Mouse (Mus musculus) forebrain, embryonic 13.5 days (tissue): ENCODE data around the gene Kcnj9. TPM values are rescaled to one million over a fixed set of nuclear protein-coding genes. Genes with fewer than 3 reads are reported as not detected.

Experiments
- ATAC-seq: fragments of 200-750 bp; cut with Nextera tagmentation; 2 replicates; pipeline ENCODE4 v1.8.0; 2017
- H3K27ac ChIP-seq: fragments of 300-500 bp; sonication (generic); 2 replicates; pipeline ENCODE4 v1.5.1; 2015; ENCODE audit warnings: inconsistent platforms, mild to moderate bottlenecking, moderate library complexity
- H3K27me3 ChIP-seq: fragments of 300-500 bp; sonication (generic); 2 replicates; pipeline ENCODE4 v1.6.1; 2015; ENCODE audit warnings: mild to moderate bottlenecking, inconsistent platforms
- H3K36me3 ChIP-seq: fragments of 300-500 bp; sonication (generic); 2 replicates; pipeline ENCODE4 v1.6.1; 2015; ENCODE audit warnings: mild to moderate bottlenecking, inconsistent platforms; ENCODE audit not compliant: poor library complexity, severe bottlenecking
- H3K4me1 ChIP-seq: fragments of 300-500 bp; sonication (generic); 2 replicates; pipeline ENCODE4 v1.6.1; 2015; ENCODE audit warnings: inconsistent platforms
- H3K4me2 ChIP-seq: fragments of 300-500 bp; sonication (generic); 2 replicates; pipeline ENCODE4 v1.6.1; 2015; ENCODE audit warnings: inconsistent platforms, mild to moderate bottlenecking, moderate library complexity
- H3K4me3 ChIP-seq: fragments of 300-500 bp; sonication (generic); 2 replicates; pipeline ENCODE4 v1.5.1; 2015; ENCODE audit warnings: mild to moderate bottlenecking, inconsistent platforms
- H3K9ac ChIP-seq: fragments of 300-500 bp; sonication (generic); 2 replicates; pipeline ENCODE4 v1.6.1; 2015; ENCODE audit warnings: mild to moderate bottlenecking, inconsistent platforms
- H3K9me3 ChIP-seq: fragments of 300-500 bp; sonication (generic); replicated peaks from 2 replicates; pipeline ENCODE4 v1.6.1; 2016; ENCODE audit warnings: inconsistent platforms
- WGBS: fragments of 180-500 bp; shearing (Covaris S2); methylation state at CpG from one replicate; pipeline ENCODE4 v1.1.7; 2015; 5-methylcytosine and 5-hydroxymethylcytosine counted together
- polyA plus RNA-seq: library from polyadenylated mRNA; unstranded; fragments of >200 nt; fragmentation: Nextera tagmentation; extraction: Ambion mirVana; gene quantifications from 2 replicates; pipeline ENCODE4 v1.2.1, GENCODE M21; 2015

The Kcnj9 gene
- polyA plus RNA-seq, 1 experiment from 2014 or later = 1.8 TPM

DNA sequence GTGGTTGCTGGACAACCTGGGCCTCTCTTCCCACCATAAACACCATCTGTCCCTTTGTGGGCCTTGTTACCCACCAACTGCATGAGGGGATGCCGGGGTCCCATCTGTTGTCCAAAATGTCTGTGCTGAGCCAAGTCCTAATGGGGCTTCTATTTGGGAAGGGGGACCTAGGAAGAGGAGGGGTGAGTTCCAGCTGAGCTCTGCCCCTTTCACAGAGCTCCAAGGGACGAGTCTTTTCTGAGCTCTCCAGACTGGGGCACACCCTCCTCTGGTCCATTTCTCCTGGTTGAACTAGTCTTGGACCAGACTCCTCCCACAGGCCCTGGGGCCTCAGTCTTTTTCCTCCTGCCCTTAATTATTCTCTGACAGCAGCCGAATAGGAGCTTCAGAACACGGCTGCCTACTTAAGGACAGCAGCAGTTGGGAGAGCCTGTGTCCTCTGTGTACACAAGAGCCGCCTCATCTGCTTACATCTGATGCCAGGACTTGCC is 9.2 kb downstream of the Kcnj9 start:
- Histone ChIP-seq H3K27me3 (no peaks in the 10 kb centered on the region), H3K4me1 (peaks cover 87% of the 10 kb centered on the region), H3K4me3 (no peak overlapping the region), H3K27ac (peak overlapping the region; percentile 89), H3K36me3 (peaks cover 68% of the 10 kb centered on the region), H3K9ac (no peak overlapping the region), H3K4me2 (no peak overlapping the region), H3K9me3 (no peaks in the 10 kb centered on the region)
- ATAC-seq = peak; percentile 64
- 17% methylated on average over 5 of the region's 5 CpGs for WGBS

DNA sequence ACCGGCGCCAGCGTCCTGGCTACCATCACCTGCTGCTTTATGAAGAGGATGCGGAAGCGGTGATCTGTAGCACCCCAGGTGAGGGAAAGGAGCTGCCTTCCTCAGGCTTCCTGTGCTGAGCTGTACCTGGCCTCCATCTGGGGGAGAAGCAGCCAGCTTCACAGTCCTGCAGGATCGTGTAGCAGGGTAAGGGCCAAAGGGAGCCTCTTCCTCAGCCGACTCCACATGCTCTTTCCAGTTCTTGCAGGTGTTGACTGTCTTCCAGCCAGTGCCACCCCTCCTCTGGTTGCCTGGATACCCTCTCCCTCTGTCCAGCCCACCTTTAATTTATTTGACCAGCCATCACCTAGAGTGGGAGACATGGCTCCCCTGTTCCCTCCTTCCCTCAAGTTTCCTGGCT is 9.8 kb downstream of the Kcnj9 start:
- Histone ChIP-seq H3K4me2 (no peak overlapping the region), H3K4me3 (no peak overlapping the region), H3K9ac (peak overlapping the region; percentile 43; the same call in 1 of the 2 replicates), H3K27ac (peak overlapping the region; percentile 89), H3K9me3 (no peaks in the 10 kb centered on the region), H3K36me3 (peaks cover 68% of the 10 kb centered on the region), H3K4me1 (peaks cover 93% of the 10 kb centered on the region), H3K27me3 (no peaks in the 10 kb centered on the region)
- WGBS = 81% methylated on average over 7 of the region's 7 CpGs
- no peak for ATAC-seq

DNA sequence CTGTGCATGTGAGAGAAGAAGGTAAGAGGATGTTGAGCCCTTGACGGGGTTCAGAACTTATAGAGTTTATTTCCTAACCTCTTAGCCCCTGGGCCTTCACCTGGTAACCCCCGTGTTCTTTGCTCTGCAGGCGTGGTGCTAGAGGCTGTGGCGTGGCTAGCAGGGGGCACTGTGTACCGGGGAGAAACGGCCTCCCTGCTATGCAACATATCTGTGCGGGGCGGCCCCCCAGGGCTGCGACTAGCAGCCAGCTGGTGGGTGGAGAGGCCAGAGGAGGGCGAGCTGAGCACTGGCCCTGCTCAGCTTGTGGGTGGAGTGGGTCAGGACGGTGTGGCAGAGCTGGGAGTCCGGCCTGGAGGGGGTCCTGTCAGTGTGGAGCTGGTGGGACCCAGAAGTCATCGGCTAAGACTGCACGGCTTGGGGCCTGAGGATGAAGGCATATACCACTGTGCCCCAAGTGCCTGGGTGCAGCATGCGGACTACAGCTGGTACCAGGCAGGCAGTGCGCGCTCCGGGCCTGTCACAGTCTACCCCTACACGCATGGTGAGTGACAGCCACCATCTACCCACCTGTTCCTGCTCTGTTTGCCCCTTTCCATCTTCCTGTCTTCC is 10.6 kb downstream of the Kcnj9 start:
- no peaks in the 10 kb centered on the region for H3K9me3 ChIP-seq
- WGBS = 79% methylated on average over 19 of the region's 19 CpGs
- ATAC-seq = no peak
- H3K27me3 ChIP-seq = no peaks in the 10 kb centered on the region
- peak overlapping the region; percentile 18 for H3K4me2 ChIP-seq
- H3K4me1 ChIP-seq = peaks cover 95% of the 10 kb centered on the region
- peak overlapping the region; percentile 89 for H3K27ac ChIP-seq
- peaks cover 68% of the 10 kb centered on the region for H3K36me3 ChIP-seq
- peak overlapping the region; percentile 37; the same call in 1 of the 2 replicates for H3K9ac ChIP-seq
- H3K4me3 ChIP-seq = no peak overlapping the region

DNA sequence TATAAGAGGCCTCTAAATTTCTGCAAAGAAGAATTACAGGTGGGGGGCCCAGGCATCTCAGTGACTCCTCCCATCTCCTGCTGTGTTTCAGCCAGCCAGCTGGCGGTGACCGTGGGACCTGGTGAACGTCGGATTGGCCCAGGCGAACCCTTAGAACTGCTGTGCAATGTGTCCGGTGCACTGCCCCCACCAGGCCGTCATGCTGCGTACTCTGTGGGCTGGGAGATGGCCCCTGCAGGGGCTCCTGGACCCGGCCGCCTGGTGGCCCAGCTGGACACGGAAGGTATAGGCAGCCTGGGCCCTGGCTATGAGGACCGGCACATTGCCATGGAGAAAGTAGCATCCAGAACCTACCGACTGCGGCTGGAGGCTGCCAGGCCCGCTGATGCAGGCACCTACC is 11.2 kb downstream of the Kcnj9 start:
- 59% methylated on average over 15 of the region's 15 CpGs for WGBS
- peaks cover 95% of the 10 kb centered on the region for H3K4me1 ChIP-seq
- peaks cover 68% of the 10 kb centered on the region for H3K36me3 ChIP-seq
- peak overlapping the region; percentile 89 for H3K27ac ChIP-seq
- H3K4me2 ChIP-seq = peak overlapping the region; percentile 18
- ATAC-seq = no peak
- no peaks in the 10 kb centered on the region for H3K9me3 ChIP-seq
- H3K27me3 ChIP-seq = no peaks in the 10 kb centered on the region
- peak overlapping the region; percentile 37; the same call in 1 of the 2 replicates for H3K9ac ChIP-seq
- no peak overlapping the region for H3K4me3 ChIP-seq

DNA sequence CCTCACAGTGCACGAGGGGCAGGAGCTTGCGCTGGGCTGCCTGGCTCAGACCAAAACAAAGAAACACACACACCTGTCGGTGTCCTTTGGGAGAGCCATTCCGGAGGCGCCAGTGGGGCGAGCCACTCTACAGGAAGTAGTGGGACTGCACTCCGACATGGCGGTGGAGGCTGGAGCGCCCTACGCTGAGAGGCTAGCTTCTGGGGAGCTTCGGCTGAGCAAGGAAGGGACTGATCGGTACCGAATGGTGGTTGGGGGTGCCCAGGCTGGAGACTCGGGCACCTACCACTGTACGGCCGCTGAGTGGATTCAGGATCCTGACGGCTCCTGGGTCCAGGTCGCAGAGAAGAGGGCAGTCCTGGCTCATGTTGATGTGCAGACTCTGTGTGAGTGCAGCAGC is 11.7 kb downstream of the Kcnj9 start:
- H3K4me1 ChIP-seq = peaks cover 94% of the 10 kb centered on the region
- no peak overlapping the region for H3K4me3 ChIP-seq
- H3K4me2 ChIP-seq = peak overlapping the region; percentile 18; the same call in 1 of the 2 replicates
- 64% methylated on average over 18 of the region's 18 CpGs for WGBS
- H3K9me3 ChIP-seq = no peaks in the 10 kb centered on the region
- H3K36me3 ChIP-seq = peaks cover 67% of the 10 kb centered on the region
- 0 out of 2 replicates have a peak overlapping the region, but pooled peaks have one; percentile 37 for H3K9ac ChIP-seq
- peak overlapping the region; percentile 89 for H3K27ac ChIP-seq
- no peaks in the 10 kb centered on the region for H3K27me3 ChIP-seq
- no peak for ATAC-seq

DNA sequence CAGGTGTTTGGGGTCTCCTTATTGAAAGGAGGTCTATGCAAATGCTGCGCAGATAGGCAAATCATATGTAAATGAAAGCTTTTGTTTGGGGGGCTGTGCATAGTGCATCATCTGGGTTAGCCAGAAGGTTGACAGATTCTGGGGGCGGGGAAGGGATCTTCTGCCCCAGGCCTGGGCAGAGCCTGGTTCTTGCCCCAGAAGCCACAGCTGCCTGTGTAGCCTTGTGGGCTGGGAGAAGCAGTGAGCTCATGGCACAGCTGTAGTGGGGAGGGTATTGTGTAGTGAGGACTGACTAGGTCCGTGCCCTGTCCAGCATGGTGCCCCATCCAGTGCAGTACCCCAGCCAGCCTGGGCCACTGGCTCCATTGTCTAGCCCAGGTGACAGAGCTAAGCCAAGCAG is 14.2 kb downstream of the Kcnj9 start:
- Histone ChIP-seq H3K4me2 (peak overlapping the region; percentile 83), H3K27me3 (no peaks in the 10 kb centered on the region), H3K4me3 (peak overlapping the region; percentile 68), H3K36me3 (peaks cover 42% of the 10 kb centered on the region), H3K27ac (peak overlapping the region; percentile 94), H3K9ac (peak overlapping the region; percentile 54), H3K4me1 (peaks cover 94% of the 10 kb centered on the region), H3K9me3 (no peaks in the 10 kb centered on the region)
- peak; percentile 45 for ATAC-seq
- WGBS = 25% methylated on average over 3 of the region's 3 CpGs

DNA sequence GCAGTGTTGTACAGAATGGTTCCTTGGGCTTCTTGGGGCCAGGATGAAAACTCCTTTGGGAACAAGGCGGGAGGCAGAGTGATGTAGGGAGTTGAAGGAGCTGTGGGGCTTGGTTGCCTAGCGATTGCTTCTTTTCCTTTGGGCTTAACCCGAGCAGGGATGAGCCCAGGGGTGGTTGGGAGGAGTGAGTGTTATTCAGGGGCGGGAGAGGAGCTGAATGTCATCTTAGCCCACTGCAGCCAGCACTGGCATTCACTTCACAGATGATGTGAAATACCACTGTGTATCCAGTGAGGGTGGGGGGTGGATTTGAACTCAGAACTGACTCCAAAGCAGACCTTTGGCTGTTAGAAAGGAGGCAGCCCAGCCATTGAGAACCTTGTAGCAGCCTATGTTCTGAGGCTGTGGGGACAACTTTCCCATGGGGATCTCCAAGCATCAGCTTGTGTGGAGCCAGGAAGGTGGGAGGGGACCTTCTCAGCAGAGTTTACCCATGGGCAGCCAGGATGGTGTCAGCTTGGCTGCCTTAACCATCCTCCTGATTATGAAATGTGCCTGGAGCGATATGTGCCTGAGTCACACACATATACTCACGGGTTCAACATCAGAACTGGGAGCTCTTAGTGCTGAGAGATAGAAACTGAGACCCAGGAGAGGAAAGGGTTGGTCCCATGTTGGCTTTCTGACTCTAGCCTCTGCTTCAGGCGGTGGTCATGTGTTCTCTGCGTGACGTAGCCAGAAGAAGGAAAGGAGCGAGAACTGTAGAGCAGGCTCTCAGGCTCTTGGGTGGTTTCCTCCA is 15.3 kb downstream of the Kcnj9 start:
- peaks cover 32% of the 10 kb centered on the region for H3K36me3 ChIP-seq
- H3K27ac ChIP-seq = peak overlapping the region; percentile 94
- H3K4me1 ChIP-seq = peaks cover 93% of the 10 kb centered on the region
- 57% methylated on average over 10 of the region's 10 CpGs for WGBS
- H3K9me3 ChIP-seq = no peaks in the 10 kb centered on the region
- no peaks in the 10 kb centered on the region for H3K27me3 ChIP-seq
- no peak for ATAC-seq
- peak overlapping the region; percentile 87 for H3K9ac ChIP-seq
- H3K4me3 ChIP-seq = peak overlapping the region; percentile 68
- H3K4me2 ChIP-seq = peak overlapping the region; percentile 83

DNA sequence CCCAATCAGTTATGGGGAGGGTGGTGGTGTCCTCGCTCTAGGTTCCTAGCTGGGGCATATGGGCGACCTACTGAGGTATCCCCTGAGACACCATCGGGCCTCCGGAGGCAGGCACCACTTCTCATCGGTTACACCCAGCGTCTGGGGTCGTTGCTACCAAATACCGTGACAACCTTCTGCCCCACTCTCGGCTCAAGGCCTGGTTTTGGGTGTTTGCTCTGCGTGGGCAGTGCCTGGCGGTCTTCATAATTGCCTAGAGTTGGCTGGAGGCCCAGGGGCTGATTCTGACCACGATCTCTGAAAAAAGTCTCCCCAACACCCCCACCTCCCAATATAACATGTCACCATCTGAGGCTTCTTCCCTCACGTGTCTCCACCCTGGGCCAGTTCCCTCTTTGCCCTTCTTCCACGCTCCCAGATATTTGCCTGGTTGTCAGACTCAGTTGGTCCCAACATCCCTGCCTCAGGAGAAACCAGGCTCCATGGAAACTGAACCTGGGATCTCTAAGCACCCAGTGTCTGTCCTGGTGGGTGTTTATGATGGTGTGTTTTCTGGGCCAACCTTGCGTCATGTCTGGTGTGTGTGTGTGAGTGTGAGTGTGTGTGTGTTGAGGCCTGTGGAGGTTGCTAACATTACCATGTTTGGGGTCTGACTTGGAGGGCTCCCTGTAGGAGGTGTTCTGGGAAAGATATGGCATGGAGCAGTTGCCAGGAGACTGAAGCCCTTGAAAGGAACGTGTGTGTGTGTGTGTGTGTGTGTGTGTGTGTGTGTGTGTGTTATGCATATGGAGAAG is 16.2 kb downstream of the Kcnj9 start:
- Histone ChIP-seq H3K27ac (peak overlapping the region; percentile 94), H3K4me3 (peak overlapping the region; percentile 68), H3K4me1 (peaks cover 91% of the 10 kb centered on the region), H3K36me3 (peaks cover 23% of the 10 kb centered on the region), H3K9ac (peak overlapping the region; percentile 87), H3K4me2 (peak overlapping the region; percentile 83), H3K27me3 (no peaks in the 10 kb centered on the region), H3K9me3 (no peaks in the 10 kb centered on the region)
- ATAC-seq = no peak
- 7% methylated on average over 16 of the region's 16 CpGs for WGBS

DNA sequence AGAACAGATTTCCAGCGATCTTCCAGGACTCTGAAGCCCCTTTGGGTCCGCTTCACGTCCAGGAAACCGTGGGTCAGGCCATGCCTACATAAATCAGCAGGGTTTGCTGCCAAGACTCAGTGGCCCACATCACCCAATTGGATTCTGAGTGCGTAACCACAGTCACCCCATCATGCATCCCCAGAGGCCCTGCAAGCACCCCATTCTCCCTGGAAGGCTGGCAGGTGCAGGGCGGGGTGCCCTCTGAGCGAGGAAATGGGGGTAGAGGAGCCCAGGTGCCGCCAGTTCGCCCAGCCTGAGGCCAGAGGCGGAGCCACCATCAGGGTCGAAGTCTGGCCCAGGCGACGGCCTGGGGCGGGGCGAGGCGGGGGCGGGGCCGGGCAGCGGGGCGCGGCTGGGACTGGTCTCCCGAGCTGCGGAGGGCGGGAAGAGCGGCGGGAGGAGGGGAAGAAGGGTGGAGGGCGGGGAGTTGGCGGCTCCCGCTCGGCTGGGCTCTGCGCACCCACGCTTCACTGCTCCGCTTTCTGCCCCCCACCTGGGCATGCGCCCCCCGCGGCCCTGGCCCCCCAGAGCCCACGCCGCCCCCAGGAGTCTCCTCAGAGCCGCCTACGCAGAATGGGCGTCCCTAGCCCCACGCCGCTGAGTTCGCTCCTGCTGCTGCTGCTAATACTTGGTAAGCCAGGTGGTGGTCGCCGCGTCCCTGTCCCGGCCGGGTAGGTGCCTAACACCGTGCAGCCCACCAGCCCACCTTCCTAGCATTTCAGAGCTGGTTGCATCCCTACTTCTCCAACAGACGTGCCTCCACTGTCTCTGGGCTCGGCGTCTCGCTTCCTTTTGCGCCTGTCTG is 17.0 kb downstream of the Kcnj9 start:
- H3K4me1 ChIP-seq = peaks cover 88% of the 10 kb centered on the region
- peak overlapping the region; percentile 68 for H3K4me3 ChIP-seq
- peak overlapping the region; percentile 94 for H3K27ac ChIP-seq
- WGBS = under 1% methylated on average over 32 of the region's 55 CpGs
- peak overlapping the region; percentile 83 for H3K4me2 ChIP-seq
- no peaks in the 10 kb centered on the region for H3K9me3 ChIP-seq
- no peaks in the 10 kb centered on the region for H3K27me3 ChIP-seq
- peak overlapping the region; percentile 87 for H3K9ac ChIP-seq
- peak; percentile 65 for ATAC-seq
- H3K36me3 ChIP-seq = peaks cover 15% of the 10 kb centered on the region

DNA sequence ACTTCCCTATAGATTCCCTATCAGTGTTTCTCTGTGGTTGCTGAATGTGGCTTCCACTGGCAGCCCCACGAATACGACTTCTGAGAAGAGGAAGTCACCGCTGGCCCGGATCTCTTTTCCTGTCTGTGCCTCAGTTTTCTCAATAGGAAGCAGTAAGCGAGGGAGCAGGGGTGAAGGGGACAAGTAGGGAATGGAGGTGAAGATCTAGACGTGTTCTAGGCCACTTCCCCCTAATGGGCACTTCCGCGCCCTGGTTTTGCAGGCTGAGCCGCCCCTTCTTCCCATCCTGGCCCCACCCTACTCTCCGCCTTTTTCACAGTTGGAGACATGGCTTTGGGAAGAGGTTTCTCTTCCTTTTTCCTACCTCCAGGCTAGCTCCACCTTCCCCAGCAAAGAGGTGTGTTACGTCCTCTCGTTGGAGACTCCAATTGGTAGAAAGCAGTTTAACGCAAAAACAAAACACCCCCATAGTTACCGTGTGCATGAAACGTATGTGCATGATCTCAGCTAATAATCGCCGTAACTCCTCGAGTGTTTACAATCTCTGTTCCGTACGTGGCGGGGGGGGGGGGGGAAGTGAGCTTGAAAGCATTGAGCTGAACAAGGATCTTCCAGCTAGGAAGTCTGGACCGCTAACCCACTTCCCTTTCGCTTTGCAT is 17.7 kb downstream of the Kcnj9 start:
- no peak; the same call in 1 of the 2 replicates for ATAC-seq
- H3K9ac ChIP-seq = peak overlapping the region; percentile 87
- no peaks in the 10 kb centered on the region for H3K27me3 ChIP-seq
- H3K27ac ChIP-seq = peak overlapping the region; percentile 94
- peak overlapping the region; percentile 68 for H3K4me3 ChIP-seq
- peaks cover 84% of the 10 kb centered on the region for H3K4me1 ChIP-seq
- H3K9me3 ChIP-seq = no peaks in the 10 kb centered on the region
- peaks cover 8% of the 10 kb centered on the region for H3K36me3 ChIP-seq
- peak overlapping the region; percentile 83 for H3K4me2 ChIP-seq
- WGBS = 11% methylated on average over 23 of the region's 23 CpGs
